Mouse (Mus musculus): ENCODE measurements around the gene E2f1.

E2f1 gene

GRCm38 (mm10) chr2:154583906-154584872, 14.5 kb upstream of the E2f1 start:
- intact Hi-C loops (cut with DNase I): no loop called here

- intact Hi-C loops (cut with DNase I): no loop called here
Observed at GRCm38 (mm10) chr2:154581421-154581820, 11.7 kb upstream of the E2f1 start.

GRCm38 (mm10) chr2:154580586-154580985, 10.9 kb upstream of the E2f1 start:
- intact Hi-C loops (cut with DNase I): no loop called here

GRCm38 (mm10) chr2:154577744-154578067, 8.0 kb upstream of the E2f1 start:
- intact Hi-C loops (cut with DNase I): no loop called here

GRCm38 (mm10) chr2:154576876-154577743, 7.4 kb upstream of the E2f1 start:
- intact Hi-C loops (cut with DNase I): no loop called here

GRCm38 (mm10) chr2:154574271-154574670, 4.6 kb upstream of the E2f1 start:
- intact Hi-C loops (cut with DNase I): loop anchor here (5.0 kb wide), 1 partner anchor 38 kb away; the partner anchor contains the start of genes 4930519P11Rik and Zfp341

GRCm38 (mm10) chr2:154572996-154573395, 3.3 kb upstream of the E2f1 start:
- intact Hi-C loops (cut with DNase I): loop anchor here (5.0 kb wide), 1 partner anchor 39 kb away; the partner anchor contains the start of genes 4930519P11Rik and Zfp341

- intact Hi-C loops (cut with DNase I): loop anchor here (5.0 kb wide), 1 partner anchor 40 kb away; the partner anchor contains the start of genes 4930519P11Rik and Zfp341
Observed at GRCm38 (mm10) chr2:154571976-154572375, 2.3 kb upstream of the E2f1 start.

GRCm38 (mm10) chr2:154571266-154571665, 1.6 kb upstream of the E2f1 start:
- intact Hi-C loops (cut with DNase I): loop anchor here (5.0 kb wide), 1 partner anchor 41 kb away; the partner anchor contains the start of genes 4930519P11Rik and Zfp341

- intact Hi-C loops (cut with DNase I): loop anchor here (5.0 kb wide), 1 partner anchor 42 kb away; the partner anchor contains the start of genes 4930519P11Rik and Zfp341
Observed at GRCm38 (mm10) chr2:154570666-154571065, 974 bp upstream of the E2f1 start.

- intact Hi-C loops (cut with DNase I): no loop called here
Observed at GRCm38 (mm10) chr2:154569071-154569748, 482 bp downstream of the E2f1 start.

GRCm38 (mm10) chr2:154568329-154569070, 1.2 kb downstream of the E2f1 start:
- intact Hi-C loops (cut with DNase I): no loop called here

- intact Hi-C loops (cut with DNase I): no loop called here
Observed at GRCm38 (mm10) chr2:154567766-154568165, 1.9 kb downstream of the E2f1 start.

GRCm38 (mm10) chr2:154566641-154567040, 3.1 kb downstream of the E2f1 start:
- intact Hi-C loops (cut with DNase I): no loop called here

- intact Hi-C loops (cut with DNase I): no loop called here
Observed at GRCm38 (mm10) chr2:154565562-154565961, 4.1 kb downstream of the E2f1 start.

GRCm38 (mm10) chr2:154563612-154564170, 6.0 kb downstream of the E2f1 start:
- intact Hi-C loops (cut with DNase I): no loop called here

GRCm38 (mm10) chr2:154558264-154559039, 11.2 kb downstream of the E2f1 start, which contains the start of gene Necab3:
Gene Necab3 (minus strand): TSS chr2:154558890.
- intact Hi-C loops (cut with DNase I): no loop called here

GRCm38 (mm10) chr2:154557184-154557832, 12.4 kb downstream of the E2f1 start:
- intact Hi-C loops (cut with DNase I): no loop called here

- intact Hi-C loops (cut with DNase I): no loop called here
Observed at GRCm38 (mm10) chr2:154555235-154555634, 14.5 kb downstream of the E2f1 start.

Data from adrenal gland (tissue).